Mouse (Mus musculus): Measurements from ENCODE around the gene Rbfox3.

DNA sequence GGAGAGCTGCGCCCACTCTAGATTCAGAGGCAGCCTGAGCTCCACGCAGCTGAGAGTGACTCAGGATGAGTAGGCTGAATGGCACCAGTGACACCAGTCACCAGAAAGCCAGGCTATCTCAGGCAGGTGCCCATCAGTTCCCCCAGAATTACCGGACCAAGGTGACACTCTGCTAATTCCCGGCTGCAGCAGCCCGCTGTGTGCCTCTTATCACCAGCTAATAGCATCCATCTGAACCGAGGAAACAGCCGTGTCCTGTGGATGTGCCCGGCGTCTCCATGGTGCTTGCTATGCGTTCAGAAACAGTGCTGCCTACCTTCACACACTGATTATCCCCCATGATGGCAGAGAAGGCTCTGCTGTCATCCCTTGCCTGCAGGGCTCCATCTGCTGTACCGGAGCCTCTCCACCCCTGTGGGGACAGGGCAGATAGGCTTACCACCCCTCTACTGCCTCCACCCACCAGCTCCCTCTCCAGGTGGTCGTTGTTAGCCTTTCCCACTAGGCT is 138.3 kb downstream of the Rbfox3 start:
- TF ChIP-seq POLR2A (IDR thresholded peaks at IDR 0.05; ENCODE audit: borderline replicate concordance, control insufficient read depth, low read depth, low read length), result no peak
- no peak for TF ChIP-seq CTCF (IDR thresholded peaks at IDR 0.05; ENCODE audit: control insufficient read depth, insufficient read depth, low read length)
